Mouse (Mus musculus) heart, postnatal 4 days (tissue): ENCODE measurements around the gene Trim11. TPM values are rescaled to one million over a fixed set of nuclear protein-coding genes. Genes with fewer than 3 reads are reported as not detected.

ENCODE experiments used
- DNase-seq: peaks from one replicate; pipeline ENCODE4 v3.0.0; 2021
- total RNA-seq, 2 experiments: library from RNA; stranded (reverse); gene quantifications; 2 replicates each; pipeline ENCODE4 v1.2.3; 2021

The Trim11 gene
- total RNA-seq, 2 experiments from 2014 or later: 21.3 TPM

DNA sequence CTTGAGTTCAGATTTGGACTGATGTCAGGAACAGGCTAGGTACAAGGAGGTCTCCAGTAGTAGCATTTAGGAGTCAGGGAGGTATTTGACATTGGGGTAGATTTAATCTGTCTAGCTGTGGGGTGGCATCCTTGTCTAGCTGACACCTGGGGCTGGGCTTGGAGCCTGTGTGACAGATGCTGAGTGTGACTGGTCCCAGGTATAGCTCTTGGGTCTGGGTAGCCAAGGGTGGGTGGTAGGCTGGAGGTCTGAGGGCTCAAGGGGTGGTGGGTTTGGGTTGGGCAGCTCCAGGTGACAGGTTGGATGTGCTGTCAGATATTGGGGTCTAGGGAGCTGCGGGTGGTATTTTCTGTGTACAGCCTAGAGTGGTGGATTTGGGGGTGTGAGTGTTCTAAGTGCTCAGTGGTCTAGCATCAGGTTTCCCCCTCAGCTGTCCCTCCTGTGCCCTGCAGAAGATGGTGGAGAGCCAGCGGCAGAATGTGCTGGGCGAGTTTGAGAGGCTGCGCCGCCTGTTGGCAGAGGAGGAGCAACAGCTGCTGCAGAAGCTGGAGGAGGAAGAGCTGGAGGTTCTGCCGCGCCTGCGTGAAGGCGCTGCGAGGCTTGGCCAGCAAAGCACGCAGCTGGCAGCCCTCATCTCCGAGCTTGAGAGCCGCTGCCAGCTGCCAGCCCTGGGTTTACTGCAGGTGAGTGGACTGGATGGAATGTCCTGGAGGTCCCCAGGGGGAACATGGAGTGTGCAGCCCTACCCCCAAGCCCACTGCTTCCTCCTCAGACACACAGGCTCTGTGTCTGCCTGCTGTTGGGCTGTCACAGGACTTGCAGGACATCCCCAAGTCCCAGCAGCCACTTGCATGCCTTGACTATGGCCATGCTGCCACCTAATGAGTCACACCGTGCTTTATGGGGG lies 3.9 kb downstream of the Trim11 start:
- DNase-seq: peak; percentile 83

DNA sequence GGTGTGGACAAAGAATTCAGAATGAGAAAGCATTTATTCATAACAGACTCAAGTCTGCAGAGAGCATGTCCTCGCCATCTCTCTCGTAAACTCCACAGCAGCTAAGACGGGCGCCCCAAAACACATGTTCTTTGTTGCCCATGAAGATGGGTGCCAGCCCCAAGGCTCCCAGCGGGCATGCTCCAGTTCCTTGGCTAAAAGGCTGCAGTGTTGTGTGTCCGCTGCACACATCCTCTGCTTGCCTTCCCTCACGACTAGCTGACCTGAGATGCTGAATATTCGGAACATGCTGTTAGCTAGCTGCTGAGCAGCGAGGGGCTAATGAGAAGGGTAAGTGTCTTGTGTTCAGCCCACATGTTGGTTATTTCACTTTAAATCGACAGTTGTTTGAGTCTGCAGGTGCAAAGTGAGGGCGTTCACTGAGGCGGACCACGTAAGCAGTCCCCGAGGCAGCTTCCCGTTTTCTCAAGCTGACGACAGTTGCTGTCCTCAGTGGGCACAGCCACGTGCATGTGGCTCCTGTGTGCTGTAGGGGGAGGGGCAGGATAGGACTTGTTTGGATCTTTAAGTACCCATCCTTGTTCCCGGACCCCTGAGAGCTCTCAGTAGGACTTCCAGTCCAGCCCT lies 4.7 kb downstream of the Trim11 start:
- DNase-seq: no peak

DNA sequence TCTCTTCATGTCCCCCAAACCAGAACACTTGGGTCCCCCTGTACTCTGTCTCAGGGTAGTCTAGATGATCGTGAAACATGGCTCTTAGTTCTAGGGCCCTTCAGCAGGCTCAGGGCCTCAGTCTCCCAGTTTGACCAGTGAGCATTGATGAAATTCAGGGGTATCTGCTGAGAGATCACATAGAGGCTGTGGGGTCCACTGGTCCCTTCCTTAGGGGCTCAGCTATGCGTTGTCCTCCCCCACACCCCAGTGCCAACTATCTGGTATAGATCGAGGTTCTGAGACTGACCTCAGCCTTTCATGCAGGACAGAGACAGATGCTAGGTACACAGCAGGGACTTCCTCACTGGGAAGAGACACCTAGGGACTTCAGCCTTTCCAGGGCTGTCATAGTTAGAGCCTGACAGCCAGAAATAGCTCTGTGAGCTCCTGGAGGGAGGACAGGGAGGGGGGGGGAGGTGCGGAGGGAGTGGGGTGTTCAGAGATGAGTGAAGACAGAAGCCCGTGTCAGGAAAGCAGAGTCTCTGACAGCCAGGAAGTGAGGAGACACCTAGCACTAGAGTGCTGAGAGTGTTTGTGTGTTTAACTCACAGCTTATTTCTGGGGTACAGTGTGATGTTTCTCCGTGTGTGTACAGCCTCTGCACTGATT lies 5.9 kb downstream of the Trim11 start:
- no peak for DNase-seq

GRCm38 (mm10) chr11:58984657-58985056 lies 6.8 kb downstream of the Trim11 start:
- no peak for DNase-seq

DNA sequence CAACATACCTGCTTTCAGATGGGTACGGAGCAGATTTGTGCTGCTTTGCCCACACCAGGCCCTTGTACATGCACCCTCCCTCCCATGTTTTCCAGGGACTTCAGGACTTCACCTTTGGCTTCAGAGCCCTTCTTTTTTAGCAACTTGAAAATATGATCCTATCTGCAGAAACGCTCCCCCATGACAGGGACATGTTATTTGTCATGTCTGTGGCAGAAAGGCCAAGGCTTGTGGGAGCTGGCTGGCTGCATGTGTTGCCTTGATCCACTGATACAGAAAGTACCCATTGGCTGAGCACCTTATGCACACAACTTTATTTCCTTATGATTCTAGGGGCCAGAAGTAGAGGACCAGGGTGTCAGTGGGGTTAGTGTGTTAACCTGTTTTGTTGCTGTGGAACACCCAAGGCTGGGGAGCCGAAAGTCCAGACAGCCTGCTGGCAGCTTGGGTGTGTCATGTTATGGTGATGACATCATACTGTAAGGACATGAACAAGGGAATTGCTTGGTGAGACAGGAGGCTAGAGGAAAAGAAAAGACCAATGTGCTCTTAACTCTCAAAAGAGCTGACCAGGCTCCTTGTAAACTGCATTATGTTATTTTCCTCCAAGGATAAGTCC lies 7.5 kb downstream of the Trim11 start:
- DNase-seq: no peak

GRCm38 (mm10) chr11:58989166-58989565 lies 11.3 kb downstream of the Trim11 start:
- DNase-seq: no peak

DNA sequence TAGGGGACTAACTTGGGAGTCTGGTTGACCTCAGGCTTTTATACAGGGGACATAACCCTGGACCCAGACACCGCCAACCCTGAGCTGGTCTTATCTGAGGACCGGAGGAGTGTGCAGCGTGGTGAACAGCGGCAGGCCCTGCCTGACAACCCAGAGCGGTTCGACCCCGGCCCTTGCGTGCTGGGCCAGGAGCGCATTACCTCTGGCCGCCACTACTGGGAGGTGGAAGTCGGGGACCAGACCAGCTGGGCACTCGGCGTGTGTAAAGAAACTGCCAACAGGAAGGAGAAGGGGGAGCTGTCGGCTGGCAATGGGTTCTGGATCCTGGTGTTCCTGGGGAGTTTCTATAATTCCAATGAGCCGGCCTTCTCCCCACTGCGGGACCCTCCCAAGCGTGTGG lies 12.2 kb downstream of the Trim11 start:
- no peak for DNase-seq

DNA sequence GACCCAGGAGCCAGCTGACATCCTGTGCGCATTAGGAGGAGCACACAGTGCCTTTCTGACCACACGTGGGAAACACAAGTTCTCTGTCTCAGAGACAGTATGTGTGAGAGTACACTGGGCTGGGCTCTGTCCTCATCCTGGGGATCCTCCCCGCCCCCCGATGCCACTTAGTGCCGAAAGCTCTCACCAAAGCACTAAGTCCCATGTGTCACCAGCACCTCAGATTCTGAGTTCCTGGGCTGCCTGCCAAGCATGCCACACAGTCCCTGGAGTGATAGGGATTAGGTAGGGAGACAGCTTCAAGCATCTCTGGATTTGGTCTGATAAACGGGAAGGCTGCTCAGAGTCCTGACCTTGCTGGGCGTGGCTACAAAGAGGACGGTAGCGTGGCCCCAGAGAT lies 12.9 kb downstream of the Trim11 start:
- DNase-seq: peak; percentile 79

- no peak for DNase-seq
Measured at GRCm38 (mm10) chr11:58991911-58992310, 14.0 kb downstream of the Trim11 start.

DNA sequence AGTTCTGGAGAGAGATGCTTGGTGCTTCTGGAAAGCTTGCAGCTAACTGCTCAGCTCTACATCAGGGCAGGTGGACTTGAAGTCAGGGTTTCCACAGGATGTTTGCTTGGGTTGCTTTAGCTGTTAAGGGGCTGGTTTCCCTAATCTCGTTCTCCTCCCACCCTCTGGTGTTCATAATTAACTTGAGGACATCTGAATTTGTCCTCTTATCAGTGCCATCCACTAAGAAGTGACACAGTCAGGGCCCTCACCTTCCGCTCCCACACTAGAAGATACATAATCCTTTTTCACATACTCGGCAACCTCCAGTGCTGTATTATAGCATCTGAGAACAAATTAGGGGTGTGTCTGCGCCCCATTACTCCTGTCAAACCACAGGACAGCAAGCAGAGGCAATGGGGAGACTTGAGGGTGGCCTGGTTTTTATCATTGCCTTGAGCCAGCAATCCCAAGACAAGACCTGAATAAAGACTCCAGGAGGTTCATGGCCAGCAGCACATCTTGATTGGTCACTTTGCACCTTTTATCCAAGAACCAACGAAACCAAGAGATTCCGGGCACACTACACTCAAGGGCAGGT lies 15.3 kb downstream of the Trim11 start:
- no peak for DNase-seq

DNA sequence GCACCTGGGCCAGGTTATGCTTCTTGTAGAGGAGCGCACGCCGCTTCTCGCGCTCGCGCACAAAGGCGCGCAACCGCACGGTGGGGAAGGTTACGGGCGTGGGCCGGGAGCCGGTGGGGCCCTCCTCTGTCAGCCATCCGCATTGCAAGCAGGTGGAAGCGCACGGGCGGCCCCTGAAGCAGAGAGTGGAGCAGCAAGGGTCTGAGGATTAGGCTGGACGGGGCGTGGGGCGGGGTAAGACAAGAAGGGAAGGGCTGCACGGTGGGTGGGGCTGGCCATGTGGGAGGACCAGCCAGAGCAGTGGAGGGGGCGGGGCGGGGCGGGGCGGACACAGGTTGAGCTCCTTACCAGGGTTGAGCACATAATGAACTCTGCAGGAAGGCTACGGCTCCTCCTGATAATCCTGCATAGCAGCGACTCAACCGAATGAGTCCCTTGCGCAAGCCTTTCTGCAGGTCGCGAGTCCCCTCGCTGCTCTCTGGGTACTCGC lies 16.5 kb downstream of the Trim11 start:
- no peak for DNase-seq

- DNase-seq: no peak
Measured at GRCm38 (mm10) chr11:58995061-58995806, 17.3 kb downstream of the Trim11 start.

DNA sequence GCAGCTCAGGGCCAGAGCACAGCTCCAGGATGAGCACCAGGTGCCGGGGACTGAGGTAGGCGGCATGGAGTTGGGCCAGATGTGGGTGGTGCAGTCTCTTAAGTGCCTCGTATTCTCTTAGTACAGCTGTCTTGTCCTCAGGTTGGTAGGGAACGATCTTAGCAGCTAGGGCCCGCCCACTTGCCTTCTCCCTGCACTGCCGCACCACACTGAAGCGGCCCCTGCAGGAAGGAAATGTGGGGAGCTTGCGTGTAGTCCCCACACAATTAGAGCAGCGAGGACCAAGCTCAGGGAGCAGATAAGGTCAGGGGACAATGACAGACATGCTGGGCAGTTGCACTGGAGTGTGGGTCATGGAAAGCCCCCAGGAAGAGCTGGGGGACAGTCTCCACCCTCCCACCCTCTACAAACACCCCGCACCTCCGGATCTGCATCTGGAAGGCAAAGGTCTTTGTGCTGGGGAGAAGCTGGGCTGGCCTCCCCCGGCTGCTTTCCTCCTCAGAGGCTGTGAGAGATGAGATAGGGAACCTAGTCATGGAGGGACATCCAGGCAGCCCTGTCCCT lies 18.0 kb downstream of the Trim11 start:
- no peak for DNase-seq

DNA sequence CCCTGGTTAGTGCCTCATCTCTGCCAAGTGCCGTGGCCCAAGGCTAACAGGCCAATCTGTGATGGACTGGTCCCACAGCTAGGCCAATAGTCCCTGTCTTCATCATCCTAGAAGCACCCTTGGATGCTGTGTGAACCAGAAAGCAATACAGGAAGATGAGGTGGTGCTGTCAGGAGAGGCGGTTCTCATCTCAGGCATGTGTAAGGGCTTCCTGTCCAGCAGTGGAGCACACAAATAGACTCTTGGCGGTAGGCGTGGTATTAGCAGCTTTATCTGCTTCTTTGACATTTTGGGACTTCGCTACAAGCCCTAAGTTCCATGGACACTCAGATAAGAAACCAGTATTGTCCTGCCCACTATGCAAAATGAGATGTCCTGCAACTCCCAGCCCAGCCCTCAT lies 19.6 kb downstream of the Trim11 start:
- no peak for DNase-seq

DNA sequence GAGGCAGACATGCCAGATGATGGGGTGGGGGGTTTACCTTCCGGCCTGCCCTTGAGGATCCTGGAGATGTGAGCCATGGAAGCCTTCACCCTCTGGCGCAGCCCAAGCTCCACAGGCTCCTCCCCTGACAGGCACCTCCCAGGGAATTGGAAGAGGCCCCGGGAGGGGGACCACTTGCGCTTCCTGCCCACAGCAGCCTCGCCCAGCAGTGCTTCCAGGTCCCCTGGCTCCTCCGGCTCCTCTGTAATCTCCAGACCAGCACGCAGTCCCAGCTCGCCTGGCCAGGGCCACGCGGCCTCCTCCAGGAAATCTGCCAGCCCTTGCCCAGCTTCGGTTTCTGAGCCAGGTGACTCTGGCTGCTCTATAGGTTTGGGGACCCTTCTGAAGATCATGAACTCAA lies 21.3 kb downstream of the Trim11 start:
- DNase-seq: peak; percentile 83

GRCm38 (mm10) chr11:58999830-59000229 lies 21.9 kb downstream of the Trim11 start:
- DNase-seq: no peak

- DNase-seq: no peak
Measured at GRCm38 (mm10) chr11:59000635-59001034, 22.7 kb downstream of the Trim11 start.

GRCm38 (mm10) chr11:59002327-59003079 lies 24.6 kb downstream of the Trim11 start:
- DNase-seq: peak; percentile 79

DNA sequence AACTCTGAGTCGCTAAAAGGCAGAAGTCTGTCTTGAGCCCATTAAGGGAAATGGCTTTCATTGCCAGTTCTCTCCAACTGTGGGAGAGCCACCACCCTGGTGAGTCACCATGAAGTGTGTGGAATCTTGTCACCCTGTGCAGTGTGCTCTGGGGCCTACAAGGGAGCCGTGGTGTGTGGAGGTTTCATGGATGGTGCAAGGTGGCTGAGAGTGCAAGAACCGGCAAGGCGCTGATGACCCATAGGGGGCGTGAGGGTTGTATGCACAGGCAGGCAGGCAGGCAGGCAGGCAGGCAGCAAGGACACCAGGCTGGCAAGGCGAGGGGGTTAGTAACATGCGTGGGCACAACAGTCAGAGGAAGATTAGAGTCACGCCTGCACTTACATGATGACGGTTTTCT lies 37.2 kb downstream of the Trim11 start:
- peak; percentile 62 for DNase-seq

DNA sequence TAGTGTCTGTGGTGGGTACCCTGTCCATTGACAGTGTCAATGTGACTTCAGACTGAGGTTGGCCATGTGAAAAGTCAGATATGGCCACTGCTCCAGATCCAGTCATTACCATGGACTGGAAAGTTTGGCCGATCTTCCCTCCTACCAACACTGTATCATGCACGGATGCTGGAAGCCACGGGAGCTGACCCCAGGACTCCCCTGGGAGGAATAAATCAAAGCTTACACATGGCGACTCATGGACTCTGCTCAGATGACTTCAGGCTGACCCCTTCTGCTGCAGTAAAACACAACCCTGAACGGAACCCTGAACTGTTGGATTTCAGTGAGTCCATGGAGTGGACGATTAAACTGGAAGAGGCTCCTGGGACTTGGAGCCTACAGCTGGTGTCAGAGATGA lies 48.5 kb downstream of the Trim11 start:
- DNase-seq: no peak

DNA sequence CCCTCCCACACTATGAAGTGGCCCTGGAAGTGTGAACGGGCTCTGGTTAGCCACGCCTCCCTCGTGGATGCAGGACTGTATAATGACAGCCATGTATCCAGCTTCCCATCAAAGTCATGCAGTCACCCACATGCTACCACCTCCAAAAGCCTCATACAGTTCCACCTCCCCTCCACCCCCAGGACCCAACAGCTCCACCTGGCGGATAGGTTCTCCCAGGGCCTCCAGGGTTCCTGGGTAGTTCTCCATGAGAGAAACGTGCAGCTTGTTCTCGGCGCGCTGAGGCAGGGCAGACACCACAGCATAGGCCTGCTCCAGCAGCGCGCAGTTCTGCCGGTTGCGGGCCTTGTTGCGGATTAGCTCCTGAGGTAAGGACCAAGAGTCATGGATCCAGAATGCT lies 51.1 kb downstream of the Trim11 start:
- no peak for DNase-seq
